Mouse (Mus musculus) heart, postnatal 4 days (tissue): ENCODE results near the gene Eps15l1. TPM values are rescaled to one million over a fixed set of nuclear protein-coding genes. Genes with fewer than 3 reads are reported as not detected.

Source experiments
- DNase-seq: peaks from one replicate; pipeline ENCODE4 v3.0.0; 2021
- total RNA-seq, 2 experiments: library from RNA; stranded (reverse); gene quantifications; 2 replicates each; pipeline ENCODE4 v1.2.3; 2021

Eps15l1 gene
- total RNA-seq, 2 experiments from 2014 or later = 56.8 to 60.0 TPM

- DNase-seq = peak; percentile 39
Measured at GRCm38 (mm10) chr8:72319921-72320802, 101.1 kb downstream of the Eps15l1 start.

DNA sequence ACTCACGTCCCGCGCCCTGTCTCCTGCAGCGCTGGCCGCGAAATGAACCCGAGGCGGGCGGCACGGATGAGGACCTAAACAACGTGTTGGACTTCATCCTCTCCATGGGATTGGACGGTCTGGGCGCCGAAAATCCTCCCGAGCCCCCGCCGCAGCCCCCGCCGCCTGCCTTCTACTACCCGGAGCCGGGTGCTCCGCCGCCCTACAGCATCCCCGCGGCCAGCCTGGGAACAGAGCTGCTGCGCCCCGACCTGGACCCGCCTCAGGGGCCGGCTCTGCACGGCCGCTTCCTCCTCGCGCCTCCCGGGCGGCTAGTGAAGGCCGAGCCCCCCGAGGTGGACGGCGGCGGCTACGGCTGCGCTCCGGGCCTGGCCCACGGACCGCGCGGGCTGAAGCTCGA lies 101.9 kb downstream of the Eps15l1 start:
- DNase-seq = peak; percentile 56

GRCm38 (mm10) chr8:72318801-72319322 lies 102.4 kb downstream of the Eps15l1 start, which contains the start of gene Klf2:
Gene Klf2, plus strand, starts transcription at chr8:72319033.
- peak; percentile 99 for DNase-seq

DNA sequence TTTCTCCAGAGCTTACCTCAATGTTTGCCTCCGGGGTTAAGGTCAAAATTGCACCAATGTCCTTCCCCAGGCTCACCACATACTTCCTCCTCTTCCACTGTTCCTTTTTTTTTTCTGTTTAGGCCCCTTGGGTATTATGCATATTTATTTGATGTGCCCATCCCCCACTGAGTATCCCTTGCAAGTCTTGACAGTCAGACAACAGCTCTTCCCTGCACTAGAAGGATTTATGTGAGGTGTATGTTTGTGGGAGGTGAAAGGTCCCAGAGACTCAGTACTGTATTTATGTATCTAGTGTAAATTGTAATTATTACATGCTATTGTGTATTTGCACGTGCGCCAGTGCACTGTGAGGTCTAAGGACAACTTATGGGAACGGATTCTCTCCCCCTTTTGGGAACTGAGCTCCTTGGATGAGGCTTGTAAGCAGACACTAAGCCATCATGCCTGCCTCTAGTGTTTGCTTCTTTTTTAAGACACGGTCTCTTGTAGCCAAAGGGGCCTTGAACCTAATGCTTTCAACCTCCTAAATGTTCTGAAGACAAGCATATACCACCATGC lies 103.4 kb downstream of the Eps15l1 start:
- DNase-seq = no peak

- no peak for DNase-seq
Measured at GRCm38 (mm10) chr8:72316053-72316695, 105.1 kb downstream of the Eps15l1 start.

- DNase-seq = no peak
Measured at GRCm38 (mm10) chr8:72312926-72313518, 108.2 kb downstream of the Eps15l1 start.

DNA sequence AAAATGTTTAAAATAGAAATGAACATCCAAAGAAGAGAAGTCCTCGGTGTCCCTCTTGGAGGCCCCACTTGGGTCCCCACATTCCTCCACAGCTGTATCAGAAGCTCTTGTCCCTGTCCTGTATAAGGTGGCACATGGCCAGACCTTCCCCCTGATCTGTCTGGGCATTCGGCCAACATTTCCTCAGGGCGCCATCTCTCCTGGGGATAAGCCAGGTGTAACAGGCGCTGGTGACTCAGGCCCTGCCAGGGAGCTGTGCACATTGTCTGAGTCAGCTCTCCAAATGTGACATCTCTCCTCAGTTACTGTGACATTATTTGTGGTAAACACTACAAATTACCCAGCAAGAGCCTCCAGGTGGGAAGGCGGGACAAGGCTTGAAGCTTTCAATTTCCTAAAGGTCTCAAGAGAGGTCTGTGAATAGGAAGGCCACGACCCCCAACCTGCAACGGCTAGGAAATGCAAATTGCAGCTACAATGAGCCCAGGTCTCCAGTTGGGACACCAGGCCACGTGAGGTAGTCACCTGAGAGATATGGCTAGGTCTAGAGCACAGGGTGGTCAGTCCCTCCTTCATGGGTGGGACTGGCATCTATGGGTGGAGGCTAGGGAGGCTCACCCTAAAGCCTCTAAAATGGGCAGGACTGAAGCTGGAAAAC lies 110.3 kb downstream of the Eps15l1 start:
- DNase-seq = peak; percentile 90

- peak; percentile 81 for DNase-seq
Measured at GRCm38 (mm10) chr8:72308276-72308675, 113.0 kb downstream of the Eps15l1 start.

GRCm38 (mm10) chr8:72306913-72307312 lies 114.3 kb downstream of the Eps15l1 start:
- DNase-seq = no peak

DNA sequence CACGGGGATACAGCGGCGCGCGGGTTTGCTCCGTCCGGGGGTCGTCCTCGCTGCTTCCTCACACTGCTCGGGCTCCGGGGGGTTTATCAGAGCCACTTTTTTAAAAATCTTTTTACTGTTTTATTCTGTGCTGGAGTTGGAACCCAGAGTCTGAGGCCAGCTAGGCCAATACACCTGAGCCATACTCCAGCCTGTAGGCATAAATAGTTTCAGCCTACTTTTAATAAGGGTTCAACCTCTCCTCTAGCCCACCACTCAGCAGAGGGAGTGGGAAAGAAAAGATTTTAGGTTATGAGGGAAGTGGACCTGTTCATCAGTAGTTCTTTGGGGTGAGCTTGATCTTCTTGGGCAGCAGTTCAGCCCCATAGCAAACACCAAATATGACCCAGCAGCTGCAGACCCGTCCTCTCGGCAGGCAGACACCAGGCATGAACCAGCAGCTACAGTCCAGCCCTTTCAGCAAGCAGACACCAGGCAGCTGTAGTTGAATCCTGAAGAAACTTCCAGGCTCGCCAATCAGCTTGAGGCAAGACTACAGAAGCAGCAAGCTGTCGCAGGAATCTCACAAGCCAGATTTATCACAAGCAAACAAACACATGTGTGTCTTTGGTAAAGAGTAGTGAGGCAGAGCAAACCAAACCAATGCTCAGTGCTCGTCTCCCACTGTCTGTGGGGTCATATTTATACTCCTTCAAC lies 115.9 kb downstream of the Eps15l1 start, which contains the start of gene Gm10282:
Gene Gm10282 (minus strand): TSS at position 51 of the 696 bp plus-strand sequence.
- no peak for DNase-seq

DNA sequence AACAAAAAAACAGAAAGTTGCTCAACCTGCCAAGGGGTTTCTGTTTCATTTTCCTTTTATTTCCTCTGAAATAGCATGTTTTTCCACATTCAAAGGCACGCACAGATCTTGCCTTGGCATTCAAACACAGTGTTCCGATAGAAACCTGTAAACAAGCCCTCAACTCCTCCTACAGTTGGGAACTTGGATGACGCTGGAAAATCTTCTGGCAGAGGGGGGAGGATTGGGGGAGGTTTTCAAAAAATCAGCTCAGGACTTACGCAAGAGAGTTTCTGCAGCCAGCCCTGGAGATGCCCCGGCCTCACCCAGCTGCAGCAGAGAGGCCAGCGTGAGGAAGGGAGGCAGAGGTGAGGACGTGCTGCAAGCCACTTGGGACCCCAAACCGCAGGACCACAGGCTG lies 117.6 kb downstream of the Eps15l1 start:
- peak; percentile 64 for DNase-seq

GRCm38 (mm10) chr8:72302986-72303612 lies 118.2 kb downstream of the Eps15l1 start:
- no peak for DNase-seq

DNA sequence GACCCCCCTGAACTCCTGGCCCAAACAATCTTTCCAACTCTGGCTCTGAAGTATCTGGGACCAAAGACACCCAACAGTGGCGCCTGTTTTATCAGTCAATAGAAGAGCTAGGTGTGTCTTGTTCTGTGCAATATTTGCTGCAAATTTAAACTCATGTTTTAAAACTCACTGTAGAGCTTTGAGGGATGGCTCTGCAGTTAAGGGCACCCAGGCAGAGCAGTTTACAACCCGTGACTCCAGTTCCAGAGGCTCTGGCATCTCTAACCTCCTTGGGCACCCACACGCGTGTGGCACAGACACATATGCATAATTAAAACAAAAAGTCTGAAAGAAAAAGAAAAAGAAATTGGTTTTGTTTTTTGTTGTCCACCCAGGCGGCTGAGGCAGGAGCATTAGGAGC lies 119.8 kb downstream of the Eps15l1 start:
- no peak for DNase-seq

- DNase-seq = no peak
Measured at GRCm38 (mm10) chr8:72300654-72301400, 120.4 kb downstream of the Eps15l1 start.

- DNase-seq = no peak
Measured at GRCm38 (mm10) chr8:72298928-72299327, 122.3 kb downstream of the Eps15l1 start.

- DNase-seq = no peak
Measured at GRCm38 (mm10) chr8:72296561-72296960, 124.7 kb downstream of the Eps15l1 start.

GRCm38 (mm10) chr8:72295679-72296078 lies 125.6 kb downstream of the Eps15l1 start:
- DNase-seq = peak; percentile 96

GRCm38 (mm10) chr8:72295125-72295524 lies 126.1 kb downstream of the Eps15l1 start:
- no peak for DNase-seq

- no peak for DNase-seq
Measured at GRCm38 (mm10) chr8:72293309-72293708, 128.0 kb downstream of the Eps15l1 start.

DNA sequence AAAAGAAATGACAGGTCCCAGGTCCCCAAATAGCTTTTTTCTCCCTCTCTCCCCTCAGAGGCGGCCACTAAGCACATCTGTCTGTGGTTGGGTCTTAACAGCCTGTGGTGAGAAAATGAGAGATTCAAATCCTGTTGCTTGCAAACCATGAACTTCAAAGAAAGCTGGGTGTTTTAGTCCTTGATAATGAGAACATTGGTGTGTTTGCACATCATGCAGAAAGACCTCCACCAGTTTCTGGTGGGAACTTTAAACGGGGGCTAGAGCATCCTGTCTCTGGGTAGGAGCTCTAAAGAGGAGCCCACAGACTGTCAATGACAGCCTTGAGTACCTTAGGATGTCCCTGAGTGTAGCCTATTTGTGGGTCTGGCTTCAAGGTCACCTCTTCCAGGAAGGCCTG lies 130.2 kb downstream of the Eps15l1 start:
- DNase-seq = no peak
